Mouse (Mus musculus) spleen, adult 2 months (tissue): ENCODE data around the gene Alpk3.

Experiments used
- CTCF ChIP-seq: fragments of 200-500 bp; IDR thresholded peaks from 2 replicates; pipeline ENCODE4 v1.5.1; 2011; ENCODE audit warnings: mild to moderate bottlenecking, inconsistent platforms; ENCODE audit not compliant: insufficient read depth, insufficient read length, insufficient replicate concordance; ENCODE audit errors: extremely low read depth
- POLR2A ChIP-seq: fragments of 200-500 bp; IDR thresholded peaks from 2 replicates; pipeline ENCODE4 v1.6.1; 2011; ENCODE audit warnings: low read depth, low read length, inconsistent platforms

DNA sequence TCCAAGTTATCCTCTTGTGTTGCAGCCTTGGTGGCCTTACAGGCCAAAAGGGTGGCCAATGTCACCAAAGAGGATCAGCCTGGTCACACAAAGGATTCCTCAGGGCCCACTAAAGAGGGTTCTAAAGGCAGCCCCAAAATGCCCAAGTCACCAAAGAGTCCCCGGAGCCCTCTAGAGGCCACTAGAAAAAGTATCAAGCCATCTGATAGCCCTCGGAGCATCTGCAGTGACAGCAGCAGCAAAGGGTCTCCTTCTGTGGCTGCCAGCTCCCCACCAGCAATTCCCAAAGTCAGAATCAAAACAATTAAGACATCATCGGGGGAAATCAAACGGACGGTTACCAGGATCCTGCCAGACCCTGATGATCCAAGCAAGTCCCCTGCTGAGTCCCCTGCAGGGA is 33.3 kb upstream of the Alpk3 start:
- no peak for TF ChIP-seq CTCF
- TF ChIP-seq POLR2A, result no peak
